Mouse (Mus musculus) cortical plate, adult 2 months (tissue): ENCODE results near the gene Nck2. TPM values are rescaled to one million over a fixed set of nuclear protein-coding genes. Genes with fewer than 3 reads are reported as not detected.

Experiments used
- H3K27ac ChIP-seq: fragments of 200-500 bp; 2 replicates; pipeline ENCODE4 v1.5.1; 2012; ENCODE audit warnings: low read length, control low read depth, inconsistent platforms; ENCODE audit not compliant: insufficient read depth
- H3K4me1 ChIP-seq: fragments of 200-500 bp; 2 replicates; pipeline ENCODE4 v1.6.1; 2011; ENCODE audit warnings: low read length; ENCODE audit not compliant: control insufficient read depth, insufficient read depth
- H3K4me3 ChIP-seq: fragments of 200-500 bp; 2 replicates; pipeline ENCODE4 v1.5.1; 2011; ENCODE audit warnings: mild to moderate bottlenecking, low read length, control low read depth; ENCODE audit not compliant: insufficient read depth
- CTCF ChIP-seq: fragments of 200-500 bp; IDR thresholded peaks from 2 replicates; pipeline ENCODE4 v1.5.1; 2011; ENCODE audit warnings: mild to moderate bottlenecking, control low read depth, low read length; ENCODE audit not compliant: insufficient read depth; ENCODE audit errors: extremely low read depth
- POLR2A ChIP-seq: fragments of 200-500 bp; IDR thresholded peaks from 2 replicates; pipeline ENCODE4 v1.6.1; 2011; ENCODE audit warnings: mild to moderate bottlenecking, low read length, control low read depth; ENCODE audit not compliant: insufficient read depth; ENCODE audit errors: extremely low read depth
- polyA plus RNA-seq: library from polyadenylated mRNA; depleted of rRNA; stranded (reverse); fragments of >200 nt; gene quantifications from 2 replicates; pipeline ENCODE4 v1.2.3, GENCODE M21; 2012

The Nck2 gene
- polyA plus RNA-seq, 1 experiment: 29.0 TPM

GRCm38 (mm10) chr1:43503261-43503660, 58.9 kb downstream of the Nck2 start:
- TF ChIP-seq POLR2A (no peak), CTCF (no peak)
- peaks cover 12% of the 10 kb centered on the region for H3K4me1 ChIP-seq
- H3K27ac ChIP-seq: no peak overlapping the region

GRCm38 (mm10) chr1:43503676-43504075, 59.3 kb downstream of the Nck2 start:
- no peak overlapping the region for H3K4me3 ChIP-seq
- no peak overlapping the region for H3K27ac ChIP-seq
- peaks cover 12% of the 10 kb centered on the region for H3K4me1 ChIP-seq
- TF ChIP-seq POLR2A (no peak), CTCF (no peak)

More at GRCm38 (mm10) chr1:43503261-43503660, 58.9 kb downstream of the Nck2 start:
- H3K4me3 ChIP-seq: no peak overlapping the region

GRCm38 (mm10) chr1:43504235-43504634, 59.9 kb downstream of the Nck2 start:
- Histone ChIP-seq H3K4me3 (no peak overlapping the region), H3K27ac (no peak overlapping the region), H3K4me1 (peaks cover 12% of the 10 kb centered on the region)
- TF ChIP-seq CTCF (no peak), POLR2A (no peak)

GRCm38 (mm10) chr1:43506638-43507037, 62.3 kb downstream of the Nck2 start:
- Histone ChIP-seq H3K4me3 (no peak overlapping the region), H3K27ac (no peak overlapping the region), H3K4me1 (peaks cover 5% of the 10 kb centered on the region)
- no peak for TF ChIP-seq POLR2A
- no peak for TF ChIP-seq CTCF

- Histone ChIP-seq H3K27ac (no peak overlapping the region), H3K4me1 (peaks cover 2% of the 10 kb centered on the region), H3K4me3 (no peak overlapping the region)
- TF ChIP-seq CTCF (no peak), POLR2A (no peak)
These were observed 63.4 kb downstream of the Nck2 start for GRCm38 (mm10) chr1:43507809-43508208.

- Histone ChIP-seq H3K27ac (no peak overlapping the region), H3K4me3 (no peak overlapping the region), H3K4me1 (no peaks in the 10 kb centered on the region; the same call in 1 of the 2 replicates)
- no peak for TF ChIP-seq POLR2A
- no peak for TF ChIP-seq CTCF
These were observed 66.9 kb downstream of the Nck2 start for GRCm38 (mm10) chr1:43511256-43511655.

GRCm38 (mm10) chr1:43511667-43512066, 67.3 kb downstream of the Nck2 start:
- Histone ChIP-seq H3K4me1 (no peaks in the 10 kb centered on the region), H3K27ac (no peak overlapping the region), H3K4me3 (no peak overlapping the region)
- TF ChIP-seq CTCF: no peak
- TF ChIP-seq POLR2A: no peak

- no peak overlapping the region for H3K27ac ChIP-seq
- no peak for TF ChIP-seq POLR2A
- no peak for TF ChIP-seq CTCF
- H3K4me3 ChIP-seq: no peak overlapping the region
- no peaks in the 10 kb centered on the region; the same call in none of the 2 replicates for H3K4me1 ChIP-seq
These were observed 73.0 kb downstream of the Nck2 start for GRCm38 (mm10) chr1:43517405-43517804.

- Histone ChIP-seq H3K4me1 (no peaks in the 10 kb centered on the region; the same call in none of the 2 replicates), H3K4me3 (no peak overlapping the region), H3K27ac (no peak overlapping the region)
- no peak for TF ChIP-seq POLR2A
- no peak for TF ChIP-seq CTCF
These were observed 76.0 kb downstream of the Nck2 start for GRCm38 (mm10) chr1:43520216-43520988.

- Histone ChIP-seq H3K4me3 (no peak overlapping the region), H3K27ac (no peak overlapping the region), H3K4me1 (no peaks in the 10 kb centered on the region; the same call in none of the 2 replicates)
- TF ChIP-seq CTCF: no peak
- no peak for TF ChIP-seq POLR2A
These were observed 76.6 kb downstream of the Nck2 start for GRCm38 (mm10) chr1:43520989-43521371.

GRCm38 (mm10) chr1:43521512-43521911, 77.1 kb downstream of the Nck2 start:
- H3K4me3 ChIP-seq: no peak overlapping the region
- H3K4me1 ChIP-seq: no peaks in the 10 kb centered on the region; the same call in none of the 2 replicates
- TF ChIP-seq POLR2A: no peak
- no peak for TF ChIP-seq CTCF
- no peak overlapping the region for H3K27ac ChIP-seq
